Comparison of ENCODE assay signal across 8 mouse cellular contexts in the genomic region with DNA sequence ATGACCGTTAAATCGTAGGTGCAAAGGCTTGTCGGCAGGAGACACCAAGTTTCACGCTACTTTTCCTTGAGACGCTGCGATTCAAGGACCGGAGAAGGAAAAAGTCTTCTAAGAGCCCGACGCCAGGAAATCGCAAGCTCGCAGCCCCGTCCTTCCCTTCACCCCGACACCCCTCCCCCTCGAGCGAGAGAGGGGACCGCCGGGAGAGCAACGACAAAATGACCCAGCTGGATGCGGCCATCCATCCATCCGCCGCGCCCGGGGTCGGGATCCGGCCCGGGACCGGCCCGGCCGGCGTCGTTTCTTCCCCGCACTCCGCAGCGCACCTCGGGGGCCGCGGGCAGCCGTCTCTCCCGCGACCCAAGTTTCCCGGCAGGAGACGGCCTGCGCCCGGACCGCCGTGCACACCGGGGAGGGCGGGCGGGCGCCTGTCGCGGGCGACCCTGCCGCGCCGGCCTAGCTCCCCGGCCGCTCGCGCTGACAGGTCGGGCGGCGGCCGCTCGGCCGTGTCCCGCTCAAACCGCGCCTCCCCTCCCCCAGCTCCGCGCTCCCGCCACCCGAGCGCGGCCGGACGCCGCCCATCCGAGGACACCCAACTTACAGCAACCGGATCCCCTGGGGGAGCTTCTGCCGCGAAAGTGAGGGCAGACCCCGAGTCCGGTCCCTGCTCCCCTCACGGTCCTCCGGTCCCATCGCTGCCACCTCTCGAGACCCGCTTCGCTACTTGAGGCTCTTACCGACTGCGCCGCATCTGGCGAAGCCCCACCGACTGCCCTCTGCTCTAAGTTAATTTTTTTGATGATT. TPM values are rescaled to one million over a fixed set of nuclear protein-coding genes. Genes with fewer than 3 reads are reported as not detected.
DNase-seq lines count a peak whose midpoint lies in the region; ATAC-seq and TF ChIP-seq lines count a peak whose summit lies in the region.

No protein-coding gene starts in this region.

- H3K4me1 ChIP-seq in cortical plate, adult 2 months (ENCODE audit: control insufficient read depth, insufficient read depth, low read length) = no peaks in the 10 kb centered on the region; the same call in 1 of the 2 replicates
- H3K4me1 ChIP-seq in liver, embryonic 14.5 days (replicated peaks; ENCODE audit: control insufficient read depth in 2 of 2, insufficient read depth in 2 of 2, low read length in 1 of 2) = peaks cover 8 to 11% of the 10 kb centered on the region in 2 experiments
- H3K4me1 ChIP-seq in testis, adult 2 months (ENCODE audit: control insufficient read depth, insufficient read depth, low read length) = peaks cover 2% of the 10 kb centered on the region

- H3K27ac ChIP-seq in left cerebral cortex, adult 2 months = peak overlapping the region; percentile 63
- peak overlapping the region; percentile 65 for H3K27ac ChIP-seq in cortical plate, adult 2 months (ENCODE audit: insufficient read depth, low read length)
- H3K27ac ChIP-seq in liver, embryonic 14.5 days = peak overlapping the region; percentile 78
- H3K27ac ChIP-seq in testis, adult 2 months (ENCODE audit: control insufficient read depth, insufficient read depth, low read depth, low read length) = peak overlapping the region; percentile 89

- under 1% methylated on average over 90 of the region's 95 CpGs for WGBS in liver, embryonic 14.5 days (ENCODE audit: insufficient replicate concordance)

- peak overlapping the region; percentile 91 for H3K4me3 ChIP-seq in left cerebral cortex, adult 2 months
- peak overlapping the region; percentile 45 for H3K4me3 ChIP-seq in cortical plate, adult 2 months (ENCODE audit: insufficient read depth, low read length)
- H3K4me3 ChIP-seq in liver, embryonic 14.5 days (ENCODE audit: insufficient read depth in 1 of 2, low read depth in 2 of 2, low read length in 2 of 2) = peak overlapping the region; percentile 87 to 93
- peak overlapping the region; percentile 85 for H3K4me3 ChIP-seq in testis, adult 2 months (ENCODE audit: control insufficient read depth, low read depth, low read length)

- H3K4me2 ChIP-seq in liver, embryonic 14.5 days (ENCODE audit: low read depth) = peak overlapping the region; percentile 71

- no peak for TF ChIP-seq CTCF in left cerebral cortex, adult 2 months (IDR thresholded peaks at IDR 0.05)
- no peak for TF ChIP-seq CTCF in cortical plate, adult 2 months (IDR thresholded peaks at IDR 0.05; ENCODE audit: extremely low read depth, insufficient read depth, low read length)
- peak; percentile 19; the same call in 1 of the 2 replicates for TF ChIP-seq CTCF in liver, embryonic 14.5 days (IDR thresholded peaks at IDR 0.05; ENCODE audit: low read depth)
- no peak for TF ChIP-seq CTCF in testis, adult 2 months (IDR thresholded peaks at IDR 0.05; ENCODE audit: control insufficient read depth, insufficient read depth, insufficient replicate concordance, low read depth, low read length)

- DNase-seq in left cerebral cortex, adult 2 months (ENCODE audit: extremely low spot score in 1 of 2, low spot score in 2 of 2) = peak; percentile 22 to 29
- no peak for DNase-seq in left cerebral cortex, adult 8-10 months (ENCODE audit: low spot score in 2 of 2)
- DNase-seq in gastrocnemius, postnatal 36 days = peak; percentile 19 to 40
- DNase-seq in kidney, adult 11 months = peak; percentile 22
- DNase-seq in liver, embryonic 14.5 days (ENCODE audit: low read depth in 3 of 3, low spot score in 3 of 3) = peak in 2 of 3 experiments; percentile 43 to 47
- peak; percentile 15 to 17 for DNase-seq in natural killer cell, adult 2 months (ENCODE audit: low spot score in 2 of 2)

- H3K9me3 ChIP-seq in liver, embryonic 14.5 days (ENCODE audit: control insufficient read depth, low read length) = no peaks in the 10 kb centered on the region

- H3K9ac ChIP-seq in liver, embryonic 14.5 days (replicated peaks) = peak overlapping the region; percentile 99

- TF ChIP-seq EP300 in liver, embryonic 14.5 days (IDR thresholded peaks at IDR 0.05; ENCODE audit: low read depth) = peak; percentile 53

- peak; percentile 76 for ATAC-seq in liver, embryonic 14.5 days (ENCODE audit: insufficient read depth)

- H3K27me3 ChIP-seq in liver, embryonic 14.5 days (ENCODE audit: control insufficient read depth, insufficient read depth, low read length) = no peaks in the 10 kb centered on the region
- no peaks in the 10 kb centered on the region for H3K27me3 ChIP-seq in testis, adult 2 months (ENCODE audit: control insufficient read depth, insufficient read depth, low read length)

- peaks cover 2% of the 10 kb centered on the region for H3K36me3 ChIP-seq in liver, embryonic 14.5 days (replicated peaks; ENCODE audit: control insufficient read depth, insufficient read depth, low read depth)
- no peaks in the 10 kb centered on the region for H3K36me3 ChIP-seq in testis, adult 2 months (ENCODE audit: control insufficient read depth, insufficient read depth, low read length)

- no peak for TF ChIP-seq POLR2A in cortical plate, adult 2 months (IDR thresholded peaks at IDR 0.05; ENCODE audit: extremely low read depth, insufficient read depth, low read length)
- no peak for TF ChIP-seq POLR2A in testis, adult 2 months (IDR thresholded peaks at IDR 0.05; ENCODE audit: control insufficient read depth, low read depth, low read length)

- intact Hi-C loops in left cerebral cortex, adult 2 months (cut with DNase I) = loop anchor here (1.0 to 5.0 kb wide), 3 partner anchors 34 to 91 kb away; a partner anchor contains a TSS
- intact Hi-C loops in gastrocnemius, postnatal 36 days (cut with DNase I) = loop anchor here (1.0 to 5.0 kb wide), 2 partner anchors 34 to 76 kb away; no protein-coding TSS in a partner anchor

RNA-seq across cellular contexts. Expression of a gene that starts 40.8 kb away (rescaled TPM):
- under 1 TPM; 0.57 to 0.77 TPM for total RNA-seq in left cerebral cortex, adult 2 months (2021)
- total RNA-seq in left cerebral cortex, adult 8-10 months (2022) = 1 to 10 TPM in 1 of 4 experiments, under 1 TPM in 3; 0.42 to 1.2 (median 0.72) TPM
- 0.48 and 0.49 TPM in 2 replicates for polyA plus RNA-seq in cortical plate, adult 2 months (2012; rRNA removed)
- total RNA-seq in gastrocnemius, postnatal 36 days (2021) = under 1 TPM in 1 of 2 experiments, not detected in 1; 0.12 TPM
- 0.08 and 0.13 TPM in 2 replicates for polyA plus RNA-seq in liver, embryonic 14.5 days (2012; rRNA removed)
- polyA plus RNA-seq in liver, embryonic 14.5 days (2014; fragmentation: Nextera tagmentation; extraction: Ambion mirVana) = 0.19 and 0.25 TPM in 2 replicates
- polyA plus RNA-seq in testis, adult 2 months (2012; rRNA removed) = 0.19 and 0.30 TPM in 2 replicates

RNA-seq across cellular contexts. Expression of a gene that starts 50.0 kb away (rescaled TPM):
- total RNA-seq in left cerebral cortex, adult 2 months (2021) = 10 to 100 TPM in 1 of 2 experiments, 1 to 10 TPM in 1; 9.6 to 11.3 TPM
- 10 to 100 TPM; 13.6 to 15.4 (median 14.6) TPM for total RNA-seq in left cerebral cortex, adult 8-10 months (2022)
- polyA plus RNA-seq in cortical plate, adult 2 months (2012; rRNA removed) = 13.1 and 14.3 TPM in 2 replicates
- 1 to 10 TPM; 5.3 to 7.4 TPM for total RNA-seq in gastrocnemius, postnatal 36 days (2021)
- polyA plus RNA-seq in liver, embryonic 14.5 days (2012; rRNA removed) = 1.9 and 2.7 TPM in 2 replicates
- 4.0 and 4.3 TPM in 2 replicates for polyA plus RNA-seq in liver, embryonic 14.5 days (2014; fragmentation: Nextera tagmentation; extraction: Ambion mirVana)
- polyA plus RNA-seq in testis, adult 2 months (2012; rRNA removed) = 11.0 and 13.9 TPM in 2 replicates

Comparison
In these comparisons a context has a peak if more than half of its experiments do, and no peak if none do; other contexts are left out.
1. DNase-seq: peak in left cerebral cortex, adult 2 months (2 of 2), gastrocnemius, postnatal 36 days (2 of 2), kidney, adult 11 months (single experiment), liver, embryonic 14.5 days (2 of 3) and natural killer cell, adult 2 months (2 of 2); none in left cerebral cortex, adult 8-10 months (0 of 2).
2. Peak in every context shown above with its lines, with median percentiles within 50 percentile points of each other: H3K27ac ChIP-seq and H3K4me3 ChIP-seq.